Mouse (Mus musculus): ENCODE results near the gene St3gal3.

Gene St3gal3

DNA sequence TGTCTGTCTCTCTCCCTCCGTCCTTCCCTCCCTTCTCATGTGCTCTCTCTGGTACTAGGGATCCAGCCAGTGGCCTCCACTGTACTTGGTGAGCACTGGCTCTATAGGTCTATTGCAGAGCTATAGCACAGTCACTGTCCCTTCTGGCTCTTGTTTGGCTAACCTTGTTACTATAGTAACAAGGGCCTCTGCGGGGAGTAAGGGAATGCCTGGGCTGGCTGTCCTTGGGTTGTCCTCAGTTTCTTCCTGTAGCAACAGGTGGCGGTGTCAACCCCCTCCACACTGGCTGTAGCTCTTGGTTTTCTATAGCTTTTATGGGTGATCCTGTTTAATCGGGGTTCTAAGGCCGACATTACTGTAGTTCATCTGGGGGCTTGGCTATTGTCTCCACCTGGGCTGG is 115.5 kb downstream of the St3gal3 start:
- no peak for DNase-seq (ENCODE audit: low read depth)

GRCm38 (mm10) chr4:118017021-118017805 is 117.5 kb downstream of the St3gal3 start:
- no peak for DNase-seq (ENCODE audit: low read depth)

- DNase-seq (ENCODE audit: low read depth) = no peak
Measured at GRCm38 (mm10) chr4:118016323-118016911, 118.3 kb downstream of the St3gal3 start.

- DNase-seq (ENCODE audit: low read depth) = no peak
Measured at GRCm38 (mm10) chr4:118015636-118016035, 119.1 kb downstream of the St3gal3 start.

DNA sequence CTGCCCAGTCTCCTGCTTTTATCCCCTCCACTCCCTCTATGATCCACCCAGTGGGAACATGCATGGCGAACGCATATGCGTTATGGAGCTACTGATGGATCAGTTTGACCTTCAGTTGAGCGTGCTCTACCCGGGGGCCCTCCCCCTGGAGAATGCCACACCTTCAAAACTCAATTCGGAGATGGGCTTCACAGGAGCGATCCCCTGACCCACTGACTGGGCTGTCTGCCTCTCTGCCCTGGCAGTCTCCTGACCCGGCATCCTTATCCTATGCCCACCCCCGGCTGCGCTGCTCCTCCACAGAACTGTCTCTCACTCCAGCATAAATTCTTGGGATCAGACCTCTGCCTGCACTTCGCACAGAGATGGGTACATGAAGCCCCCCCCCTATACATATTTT is 119.6 kb downstream of the St3gal3 start:
- no peak for DNase-seq (ENCODE audit: low read depth)

- DNase-seq (ENCODE audit: low read depth) = no peak
Measured at GRCm38 (mm10) chr4:118010661-118011173, 124.0 kb downstream of the St3gal3 start.

DNA sequence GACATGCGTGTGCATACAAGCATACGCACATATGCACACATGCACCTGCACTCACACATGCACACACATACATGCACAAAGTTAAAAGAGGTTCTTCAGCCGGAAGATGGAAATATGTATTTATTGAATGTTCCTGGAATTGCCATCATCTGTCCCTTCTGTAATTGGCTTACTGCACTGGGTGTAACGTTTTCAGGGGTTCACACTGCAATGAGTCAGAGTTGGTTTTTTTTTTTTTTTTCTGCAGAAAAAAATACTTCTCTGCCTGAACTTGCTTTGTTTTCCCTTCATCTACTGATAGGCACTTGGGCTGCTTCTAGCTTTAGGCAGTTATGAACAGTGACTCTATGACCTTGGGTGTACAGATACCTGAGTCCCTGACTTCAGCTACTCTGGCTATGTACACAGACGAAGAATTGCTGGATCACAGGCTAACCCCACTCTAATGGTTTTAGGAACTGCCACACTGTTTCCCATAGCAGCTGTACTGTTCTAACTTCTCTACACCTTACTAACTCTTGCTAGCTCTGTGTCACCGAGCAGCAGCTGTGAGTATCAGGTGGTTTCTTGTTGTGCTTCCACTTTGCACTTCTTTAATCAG is 126.2 kb downstream of the St3gal3 start:
- DNase-seq (ENCODE audit: low read depth) = no peak

DNA sequence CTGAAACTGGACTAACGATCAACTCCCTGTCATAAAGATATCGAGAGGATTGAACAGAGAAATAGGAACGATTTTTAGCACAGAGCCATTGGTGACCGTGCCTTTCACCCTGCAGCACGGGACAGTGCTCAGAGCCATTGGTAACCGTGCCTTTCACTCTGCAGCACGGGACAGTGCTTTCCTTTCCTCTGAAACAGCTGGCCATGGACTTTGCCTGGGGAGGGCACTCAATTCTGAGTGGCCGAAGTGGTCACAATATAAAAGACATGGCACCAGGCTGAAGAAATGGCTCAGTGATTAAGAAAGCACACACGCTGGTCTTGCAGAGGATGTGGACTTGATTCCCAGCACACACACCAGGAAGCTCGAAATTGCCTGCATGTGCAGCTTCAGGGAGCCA is 133.4 kb downstream of the St3gal3 start:
- no peak for DNase-seq (ENCODE audit: low read depth)

- no peak for DNase-seq (ENCODE audit: low read depth)
Measured at GRCm38 (mm10) chr4:118000605-118001208, 134.0 kb downstream of the St3gal3 start.

DNA sequence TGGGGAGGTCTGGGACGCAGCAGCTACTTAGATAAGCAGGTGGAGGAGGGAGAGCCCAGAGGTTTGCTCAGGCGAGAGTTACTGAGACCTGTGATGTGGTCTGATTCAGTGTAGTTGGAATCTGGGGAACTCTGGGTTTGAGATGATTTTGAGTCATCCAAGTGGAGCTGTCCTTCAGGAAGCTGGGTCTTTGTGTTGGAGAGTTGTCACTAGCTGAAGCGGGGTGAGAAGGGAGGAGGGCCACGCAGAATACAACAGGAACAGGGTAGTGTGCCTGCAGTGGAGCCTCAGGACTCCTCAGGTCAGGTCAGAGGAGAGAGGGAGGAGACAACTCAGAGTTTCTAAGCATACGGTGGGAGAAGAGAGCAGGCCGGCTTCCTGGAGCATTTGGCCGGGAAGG is 134.8 kb downstream of the St3gal3 start:
- no peak for DNase-seq (ENCODE audit: low read depth)

- no peak for DNase-seq (ENCODE audit: low read depth)
Measured at GRCm38 (mm10) chr4:117997381-117998269, 137.1 kb downstream of the St3gal3 start.

- no peak for DNase-seq (ENCODE audit: low read depth)
Measured at GRCm38 (mm10) chr4:117996701-117997100, 138.0 kb downstream of the St3gal3 start.

DNA sequence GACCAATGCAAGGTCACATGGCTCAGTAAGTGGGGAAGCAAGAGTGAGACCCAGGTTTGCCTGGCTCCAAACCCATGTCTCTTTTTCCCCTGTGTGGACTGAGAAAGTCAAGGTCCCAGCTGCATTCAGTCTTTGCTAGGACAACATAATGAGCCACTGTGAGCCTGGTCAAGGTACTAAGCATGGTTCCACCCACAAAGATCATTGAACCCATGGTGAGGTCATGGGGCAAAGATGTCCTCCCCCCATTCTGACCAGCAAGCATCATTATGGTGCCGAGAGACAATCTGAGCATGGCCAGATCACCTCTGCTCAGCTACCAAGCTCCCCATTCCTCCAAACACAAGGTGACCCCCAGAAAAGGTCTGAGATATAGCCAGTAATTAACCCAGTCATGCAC is 139.3 kb downstream of the St3gal3 start:
- DNase-seq (ENCODE audit: low read depth) = no peak

DNA sequence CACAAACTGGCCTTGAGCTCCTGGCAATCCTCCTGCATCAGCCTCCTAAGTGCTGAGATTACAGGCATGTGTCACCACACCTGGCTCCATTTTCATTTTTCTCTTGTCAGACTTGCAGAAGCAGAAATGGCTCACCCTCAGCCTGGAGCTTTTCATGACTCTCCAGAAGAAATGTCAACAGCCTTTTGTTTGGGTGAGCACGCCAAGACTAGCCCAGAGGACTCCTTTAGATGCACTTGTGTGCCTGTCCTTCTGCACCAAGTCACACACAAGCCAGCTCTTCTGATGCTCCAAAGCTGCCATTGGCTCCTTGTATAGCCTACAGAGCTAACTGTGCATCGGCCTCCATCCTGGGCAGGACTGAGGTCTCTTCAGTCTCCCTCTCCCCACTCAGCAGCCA is 141.3 kb downstream of the St3gal3 start:
- DNase-seq (ENCODE audit: low read depth) = no peak

GRCm38 (mm10) chr4:117992872-117993271 is 141.8 kb downstream of the St3gal3 start:
- no peak for DNase-seq (ENCODE audit: low read depth)

- no peak for DNase-seq (ENCODE audit: low read depth)
Measured at GRCm38 (mm10) chr4:117992036-117992435, 142.7 kb downstream of the St3gal3 start.

DNA sequence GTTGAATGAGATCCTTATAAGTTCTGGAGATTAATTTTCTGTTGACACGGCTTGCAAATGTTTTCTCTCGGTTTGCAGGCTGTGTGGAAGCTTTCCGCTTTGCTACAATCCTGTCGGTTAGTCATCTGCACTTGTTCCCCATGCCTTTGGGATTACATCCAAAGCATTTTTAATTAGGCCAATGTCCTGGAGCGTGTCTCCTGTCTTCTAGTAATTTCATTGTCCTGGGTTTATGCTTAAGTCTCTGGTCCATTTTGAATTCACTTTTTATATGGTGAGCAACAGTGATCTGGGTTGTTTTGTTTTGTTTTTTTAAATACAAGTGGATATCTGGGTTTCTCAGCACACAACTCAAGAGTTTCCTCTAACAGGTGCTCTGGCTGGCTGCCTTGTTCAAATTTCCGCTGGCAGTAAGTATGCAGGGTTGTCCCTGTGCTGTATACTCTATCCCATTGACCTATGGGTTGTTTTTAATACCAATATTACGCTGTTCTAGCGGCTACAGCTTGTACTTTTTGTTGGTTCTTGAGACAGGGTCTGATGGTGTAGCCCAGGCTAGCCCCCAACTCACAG is 143.6 kb downstream of the St3gal3 start:
- DNase-seq (ENCODE audit: low read depth) = no peak

- DNase-seq (ENCODE audit: low read depth) = no peak
Measured at GRCm38 (mm10) chr4:117990571-117990970, 144.1 kb downstream of the St3gal3 start.

GRCm38 (mm10) chr4:117989801-117990200 is 144.9 kb downstream of the St3gal3 start:
- DNase-seq (ENCODE audit: low read depth) = no peak

DNA sequence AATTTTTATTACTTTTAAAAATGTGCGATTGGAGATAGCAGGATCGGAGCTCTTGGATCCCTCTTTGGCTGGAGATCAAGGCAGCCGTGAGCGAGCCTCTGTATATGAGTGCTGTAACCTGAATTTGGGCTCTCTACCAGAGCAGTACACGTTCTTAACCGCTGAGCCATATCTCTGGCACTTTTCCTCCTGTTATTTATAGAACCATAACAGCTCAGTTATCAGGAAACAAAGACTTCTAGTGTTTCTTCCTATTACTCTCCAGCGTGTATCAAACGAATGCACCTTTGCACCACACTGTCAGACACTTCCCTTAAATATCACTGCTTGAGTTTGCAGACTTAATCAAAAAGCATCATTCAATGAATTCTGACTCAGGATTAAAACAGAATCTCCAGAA is 147.9 kb downstream of the St3gal3 start:
- DNase-seq (ENCODE audit: low read depth) = no peak

DNA sequence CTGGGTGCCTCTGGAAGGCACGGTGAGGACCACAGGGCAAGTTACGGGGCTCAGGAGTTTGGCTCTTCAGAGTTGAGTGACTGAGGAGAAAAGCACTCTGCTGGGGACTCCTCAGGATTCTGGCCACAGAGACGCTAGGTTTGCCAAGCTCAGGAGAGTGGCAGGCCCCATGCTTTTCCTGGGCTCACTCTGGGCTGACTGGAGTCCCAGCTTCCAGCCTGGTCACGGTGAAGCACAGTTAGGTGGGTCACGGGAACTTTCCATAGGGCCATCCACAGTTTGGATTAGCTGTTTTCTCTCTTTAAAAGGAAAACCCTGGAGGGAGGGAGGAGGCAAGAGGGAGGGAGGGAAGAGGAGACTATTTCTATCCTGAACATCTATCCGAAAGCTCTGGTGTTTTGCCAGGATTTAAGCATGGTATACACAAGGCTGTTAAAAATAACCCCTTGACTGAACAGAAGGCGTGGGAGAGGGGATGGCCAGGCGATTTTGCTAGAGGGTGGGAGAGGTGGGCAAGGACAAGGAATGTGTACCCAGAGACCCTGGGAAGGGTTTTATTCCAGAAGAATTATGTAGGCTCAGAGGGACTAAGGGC is 149.6 kb downstream of the St3gal3 start:
- no peak for DNase-seq (ENCODE audit: low read depth)

All from naive thymus-derived CD4-positive, alpha-beta T cell, adult 2 months (primary cell).